Comparison of ENCODE assay signal across 11 mouse cellular contexts in genomic region chr2:174870284-174870683, GRCm38 (mm10).
DNase-seq lines count a peak whose midpoint lies in the region; ATAC-seq and TF ChIP-seq lines count a peak whose summit lies in the region.
"Had no signal": no experiment of that assay in that cellular context is flagged by ENCODE, and none has a peak within 500 bp of the region (broad histone marks: within the 10 kb centered on the region; RNA-seq: fewer than 3 reads in every experiment).

No protein-coding gene starts in this region.

- H3K4me1 ChIP-seq in liver, embryonic 14.5 days (replicated peaks; ENCODE audit: control insufficient read depth in 2 of 2, insufficient read depth in 2 of 2, low read length in 1 of 2): no peaks in the 10 kb centered on the region
- 0 out of 2 replicates have a peak, but pooled peaks cover 4% of the 10 kb centered on the region for H3K4me1 ChIP-seq in liver, embryonic 12.5 days
- no peaks in the 10 kb centered on the region for H3K4me1 ChIP-seq in cerebellum, adult 2 months (ENCODE audit: control insufficient read depth, insufficient read depth, low read length)

- H3K4me2 ChIP-seq in liver, embryonic 14.5 days (ENCODE audit: low read depth): no peak overlapping the region
- H3K4me2 ChIP-seq in liver, embryonic 12.5 days: no peak overlapping the region
- H3K4me2 ChIP-seq: limb, embryonic 12.5 days had no signal

- no peak overlapping the region for H3K4me3 ChIP-seq in liver, embryonic 14.5 days (ENCODE audit: insufficient read depth in 1 of 2, low read depth in 2 of 2, low read length in 2 of 2)
- H3K4me3 ChIP-seq in liver, embryonic 12.5 days: no peak overlapping the region
- H3K4me3 ChIP-seq in cerebellum, adult 2 months (replicated peaks; ENCODE audit: insufficient read depth, low read depth, low read length): no peak overlapping the region
- H3K4me3 ChIP-seq: erythroblast, embryonic 14.5 days; limb, embryonic 12.5 days had no signal

- H3K9me3 ChIP-seq in liver, embryonic 14.5 days (ENCODE audit: control insufficient read depth, low read length): no peaks in the 10 kb centered on the region
- no peaks in the 10 kb centered on the region for H3K9me3 ChIP-seq in liver, embryonic 12.5 days (replicated peaks)
- H3K9me3 ChIP-seq: limb, embryonic 12.5 days had no signal

- no peak overlapping the region for H3K27ac ChIP-seq in liver, embryonic 14.5 days
- no peak overlapping the region for H3K27ac ChIP-seq in liver, embryonic 12.5 days
- H3K27ac ChIP-seq in cerebellum, adult 2 months (ENCODE audit: insufficient read depth, low read length): no peak overlapping the region
- H3K27ac ChIP-seq: limb, embryonic 12.5 days had no signal

- H3K36me3 ChIP-seq in liver, embryonic 14.5 days (replicated peaks; ENCODE audit: control insufficient read depth, insufficient read depth, low read depth): no peaks in the 10 kb centered on the region
- H3K36me3 ChIP-seq in liver, embryonic 12.5 days: no peaks in the 10 kb centered on the region
- H3K36me3 ChIP-seq: limb, embryonic 12.5 days had no signal

- no peaks in the 10 kb centered on the region for H3K27me3 ChIP-seq in liver, embryonic 14.5 days (ENCODE audit: control insufficient read depth, insufficient read depth, low read length)
- no peaks in the 10 kb centered on the region for H3K27me3 ChIP-seq in liver, embryonic 12.5 days (replicated peaks)
- no peaks in the 10 kb centered on the region for H3K27me3 ChIP-seq in cerebellum, adult 2 months (ENCODE audit: control insufficient read depth, insufficient read depth, low read length)
- H3K27me3 ChIP-seq: limb, embryonic 12.5 days had no signal

- no peak for ATAC-seq in liver, embryonic 14.5 days (ENCODE audit: insufficient read depth)
- no peak for ATAC-seq in liver, embryonic 12.5 days

- no peak for TF ChIP-seq EP300 in liver, embryonic 14.5 days (IDR thresholded peaks at IDR 0.05; ENCODE audit: low read depth)

- no peak overlapping the region for H3K9ac ChIP-seq in liver, embryonic 14.5 days (replicated peaks)
- H3K9ac ChIP-seq in liver, embryonic 12.5 days: no peak overlapping the region
- H3K9ac ChIP-seq: limb, embryonic 12.5 days had no signal

- peak; percentile 43 for DNase-seq in adrenal gland, postnatal 14 days
- no peak for DNase-seq in adrenal gland, adult 18-20 months (ENCODE audit: low spot score in 2 of 2)
- DNase-seq in liver, embryonic 14.5 days (ENCODE audit: low read depth in 3 of 3, low spot score in 3 of 3): no peak
- DNase-seq in ZHBTc4 (ENCODE audit: low read depth, low spot score): peak; percentile 52
- DNase-seq in retina, embryonic 14.5 days (ENCODE audit: low spot score): peak; percentile 55
- DNase-seq in cerebellum, adult 2 months: no peak
- no peak for DNase-seq in urinary bladder, postnatal 36 days (ENCODE audit: low spot score in 2 of 2)
- DNase-seq: heart, adult 18-20 months had no signal

- peak; percentile 47 for TF ChIP-seq CTCF in liver, embryonic 14.5 days (IDR thresholded peaks at IDR 0.05; ENCODE audit: low read depth)
- TF ChIP-seq CTCF in cerebellum, adult 2 months (IDR thresholded peaks at IDR 0.05; ENCODE audit: borderline replicate concordance, insufficient read depth, low read depth, low read length): no peak

- TF ChIP-seq POLR2A in cerebellum, adult 2 months (IDR thresholded peaks at IDR 0.05; ENCODE audit: borderline replicate concordance, insufficient read depth, low read length): no peak

- 60% methylated on average over 5 of the region's 5 CpGs for WGBS in liver, embryonic 14.5 days (ENCODE audit: insufficient replicate concordance)
- WGBS in liver, embryonic 12.5 days (ENCODE audit: insufficient replicate concordance): 38% methylated on average over 5 of the region's 5 CpGs
- WGBS in cerebellum, adult 2 months: 71% methylated on average over 5 of the region's 5 CpGs

Comparison
In these comparisons a context has a peak if more than half of its experiments do, and no peak if none do; other contexts are left out.
1. DNase-seq: peak in adrenal gland, postnatal 14 days (single experiment), ZHBTc4 (single experiment) and retina, embryonic 14.5 days (single experiment); none in adrenal gland, adult 18-20 months (0 of 2), liver, embryonic 14.5 days (0 of 3), cerebellum, adult 2 months (0 of 2) and urinary bladder, postnatal 36 days (0 of 2).